Mouse (Mus musculus) liver, embryonic 14.5 days (tissue): ENCODE measurements around the gene Cdip1. TPM values are rescaled to one million over a fixed set of nuclear protein-coding genes. Genes with fewer than 3 reads are reported as not detected.

ENCODE experiments used
- ATAC-seq: fragments of 200-750 bp; cut with Nextera tagmentation; 2 replicates; pipeline ENCODE4 v1.8.0; 2017; ENCODE audit warnings: moderate number of reproducible peaks, mild to moderate bottlenecking, moderate library complexity; ENCODE audit not compliant: insufficient read depth
- DNase-seq, 3 experiments: peaks; one replicate each; pipeline ENCODE4 v3.0.0-alpha.2; 2012 to 2013; ENCODE audit warnings: low read depth in 3 of 3, low spot score in 3 of 3
- H3K27ac ChIP-seq: fragments of 300-500 bp; sonication (generic); 2 replicates; pipeline ENCODE4 v1.5.1; 2014; ENCODE audit warnings: moderate library complexity, mild to moderate bottlenecking, control low read depth, inconsistent platforms
- H3K27me3 ChIP-seq: fragments of 300-500 bp; sonication (generic); 2 replicates; pipeline ENCODE4 v1.6.1; 2014; ENCODE audit warnings: mild to moderate bottlenecking, low read length, moderate library complexity; ENCODE audit not compliant: control insufficient read depth, insufficient read depth
- H3K36me3 ChIP-seq: fragments of 300-500 bp; sonication (generic); replicated peaks from 2 replicates; pipeline ENCODE4 v1.6.1; 2014; ENCODE audit warnings: low read depth; ENCODE audit not compliant: control insufficient read depth, insufficient read depth
- H3K4me1 ChIP-seq, 2 experiments: fragments of 200-500 bp in 1 of 2; fragments of 300-500 bp in 1 of 2; sonication (generic) in 1 of 2; replicated peaks; 2 replicates each; pipeline ENCODE4 v1.6.1; 2012 to 2014; ENCODE audit warnings: antibody characterized with exemption in 1 of 2, inconsistent platforms in 1 of 2, low read length in 1 of 2; ENCODE audit not compliant: control insufficient read depth in 2 of 2, insufficient read depth in 2 of 2
- H3K4me2 ChIP-seq: fragments of 300-500 bp; sonication (generic); 2 replicates; pipeline ENCODE4 v1.6.1; 2014; ENCODE audit warnings: low read depth, mild to moderate bottlenecking, control low read depth, moderate library complexity
- H3K4me3 ChIP-seq, 2 experiments: fragments of 200-500 bp in 1 of 2; fragments of 300-500 bp in 1 of 2; sonication (generic) in 1 of 2; 2 replicates each; pipeline ENCODE4 v1.5.1; 2012 to 2014; ENCODE audit warnings: low read depth in 2 of 2, low read length in 2 of 2, mild to moderate bottlenecking in 2 of 2, control low read depth in 1 of 2, inconsistent platforms in 1 of 2, moderate library complexity in 1 of 2; ENCODE audit not compliant: insufficient read depth in 1 of 2
- H3K9ac ChIP-seq: fragments of 300-500 bp; sonication (generic); replicated peaks from 2 replicates; pipeline ENCODE4 v1.6.1; 2014; ENCODE audit warnings: mild to moderate bottlenecking, control low read depth, moderate library complexity
- H3K9me3 ChIP-seq: fragments of 300-500 bp; sonication (generic); 2 replicates; pipeline ENCODE4 v1.6.1; 2016; ENCODE audit warnings: low read length, mixed read lengths; ENCODE audit not compliant: control insufficient read depth
- CTCF ChIP-seq: IDR thresholded peaks from 2 replicates; pipeline ENCODE4 v1.5.1; 2016; ENCODE audit warnings: antibody characterized with exemption, low read depth, control low read depth
- EP300 ChIP-seq: IDR thresholded peaks from 2 replicates; pipeline ENCODE4 v1.6.1; 2016; ENCODE audit warnings: antibody characterized with exemption, low read depth
- WGBS: fragments of 180-500 bp; shearing (Covaris S2); extraction: QIAGEN DNeasy Blood & Tissue Kit; methylation state at CpG from one replicate; pipeline ENCODE4 v1.1.7; 2014; ENCODE audit not compliant: insufficient replicate concordance; 5-methylcytosine and 5-hydroxymethylcytosine counted together
- polyA plus RNA-seq, 2 experiments: library from polyadenylated mRNA; depleted of rRNA in 1 of 2; stranded (reverse) in 1 of 2; unstranded in 1 of 2; fragments of >200 nt; fragmentation: Nextera tagmentation in 1 of 2; extraction: Ambion mirVana in 1 of 2; gene quantifications; 2 replicates each; pipeline versions ENCODE4 v1.2.1 to v1.2.3; 2012 to 2014

Cdip1 gene
- polyA plus RNA-seq, 2 experiments, result 10.0 to 11.3 TPM

DNA sequence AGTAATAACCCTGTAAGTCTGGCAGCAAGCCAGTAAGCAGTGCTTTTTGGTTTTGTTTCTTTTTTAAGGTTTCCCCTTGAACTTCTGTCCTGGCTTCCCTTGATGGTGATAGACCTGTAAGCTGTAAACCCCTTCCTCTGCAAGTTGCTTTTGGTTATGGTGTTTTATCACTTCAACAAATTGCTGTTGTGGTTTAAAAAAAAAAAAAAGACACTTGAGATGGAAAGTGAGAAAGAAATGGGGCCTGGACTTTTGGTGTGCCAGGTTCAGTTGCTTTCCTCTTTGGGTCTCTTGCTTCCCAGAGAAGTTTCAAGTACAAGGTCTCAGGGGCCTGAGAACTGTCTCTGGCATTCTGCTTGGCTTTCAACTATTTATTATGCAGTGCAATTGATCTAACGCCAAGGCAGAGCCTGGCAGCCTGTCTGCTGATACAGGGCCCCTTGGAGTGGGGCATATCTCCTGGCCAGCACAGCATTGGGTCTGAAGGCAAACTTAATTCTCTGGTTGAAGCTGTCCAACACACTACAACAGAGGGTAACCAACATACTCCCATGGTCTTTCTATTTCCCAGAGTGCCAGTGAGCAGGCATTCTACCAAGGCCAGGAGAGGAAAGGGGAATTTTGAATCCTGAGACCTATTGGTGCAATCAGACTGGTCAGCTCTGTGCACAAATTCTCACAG is 16.7 kb downstream of the Cdip1 start:
- no peak overlapping the region for H3K9ac ChIP-seq
- H3K36me3 ChIP-seq, result peaks cover 2% of the 10 kb centered on the region; the same call in 1 of the 2 replicates
- H3K9me3 ChIP-seq, result no peaks in the 10 kb centered on the region
- TF ChIP-seq CTCF, result no peak
- TF ChIP-seq EP300, result no peak
- H3K4me3 ChIP-seq, result no peak overlapping the region
- no peaks in the 10 kb centered on the region; a peak in 1 of 4 replicates for H3K4me1 ChIP-seq
- DNase-seq (no peak), ATAC-seq (no peak)
- H3K4me2 ChIP-seq, result no peak overlapping the region
- H3K27ac ChIP-seq, result no peak overlapping the region
- 33% methylated on average over 1 of the region's 1 CpGs for whole genome bisulfite sequencing
- H3K27me3 ChIP-seq, result no peaks in the 10 kb centered on the region

DNA sequence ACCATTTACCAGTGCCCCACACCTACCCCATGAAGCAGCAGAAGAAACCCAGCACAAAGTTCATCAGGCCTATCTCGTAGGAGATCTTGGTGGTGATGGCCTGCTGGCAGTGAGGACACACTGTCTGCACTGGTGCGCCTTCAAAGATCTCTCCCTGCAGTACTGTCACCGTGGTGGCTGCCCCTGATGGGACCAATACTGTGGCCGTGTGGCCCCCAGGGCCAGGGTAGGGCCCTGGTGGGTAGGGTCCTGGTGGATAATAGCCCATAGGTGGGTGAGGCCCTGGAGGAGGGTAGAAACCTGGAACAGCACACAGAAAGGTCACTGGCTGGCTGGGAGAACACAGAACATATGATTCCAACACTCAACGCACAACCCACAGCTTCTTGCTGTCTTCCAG is 21.4 kb downstream of the Cdip1 start:
- TF ChIP-seq EP300 (no peak), CTCF (no peak)
- H3K9ac ChIP-seq, result no peak overlapping the region
- H3K4me2 ChIP-seq, result no peak overlapping the region
- no peak overlapping the region for H3K27ac ChIP-seq
- DNase-seq (no peak), ATAC-seq (no peak)
- no peaks in the 10 kb centered on the region for H3K9me3 ChIP-seq
- peaks cover 12% of the 10 kb centered on the region for H3K36me3 ChIP-seq
- H3K4me1 ChIP-seq, result no peaks in the 10 kb centered on the region; a peak in 1 of 4 replicates
- H3K4me3 ChIP-seq, result no peak overlapping the region
- WGBS, result 73% methylated on average over 5 of the region's 5 CpGs
- no peaks in the 10 kb centered on the region for H3K27me3 ChIP-seq

- Histone ChIP-seq H3K4me1 (no peaks in the 10 kb centered on the region), H3K27ac (no peak overlapping the region), H3K4me2 (no peak overlapping the region), H3K9me3 (no peaks in the 10 kb centered on the region), H3K27me3 (no peaks in the 10 kb centered on the region), H3K9ac (no peak overlapping the region), H3K36me3 (peaks cover 12% of the 10 kb centered on the region), H3K4me3 (no peak overlapping the region)
- DNase-seq (no peak), ATAC-seq (no peak)
- 65% methylated on average over 6 of the region's 6 CpGs for WGBS
- TF ChIP-seq CTCF (no peak), EP300 (no peak)
Measured at GRCm38 (mm10) chr16:4767012-4767790, 22.9 kb downstream of the Cdip1 start.

DNA sequence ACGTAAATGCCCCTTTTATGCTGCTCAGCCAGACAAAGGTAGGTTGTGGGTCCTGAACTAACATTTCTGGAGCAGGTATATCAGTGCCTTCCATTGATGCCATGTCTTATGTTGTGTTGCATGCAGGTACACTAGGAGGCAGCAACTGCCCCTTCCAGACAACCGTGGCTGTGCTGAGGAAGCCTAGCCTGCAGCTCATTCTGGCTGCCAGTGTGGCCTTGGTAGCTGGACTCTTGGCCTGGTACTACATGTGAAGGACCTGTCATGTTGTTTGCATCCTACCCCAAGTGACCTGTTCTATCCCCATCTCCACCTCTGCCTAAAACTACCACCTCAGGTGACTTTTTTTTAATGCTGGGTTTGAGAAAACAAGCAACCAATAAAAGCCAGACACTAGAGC is 24.2 kb downstream of the Cdip1 start:
- peaks cover 12% of the 10 kb centered on the region for H3K36me3 ChIP-seq
- no peaks in the 10 kb centered on the region for H3K27me3 ChIP-seq
- no peak overlapping the region for H3K9ac ChIP-seq
- H3K4me3 ChIP-seq, result no peak overlapping the region
- H3K27ac ChIP-seq, result no peak overlapping the region
- H3K4me2 ChIP-seq, result no peak overlapping the region
- TF ChIP-seq EP300 (no peak), CTCF (no peak)
- DNase-seq (no peak), ATAC-seq (no peak)
- 61% methylated on average over 2 of the region's 2 CpGs for WGBS
- H3K4me1 ChIP-seq, result no peaks in the 10 kb centered on the region
- H3K9me3 ChIP-seq, result no peaks in the 10 kb centered on the region

- Histone ChIP-seq H3K4me2 (no peak overlapping the region), H3K9me3 (no peaks in the 10 kb centered on the region), H3K27me3 (no peaks in the 10 kb centered on the region), H3K27ac (no peak overlapping the region), H3K4me1 (no peaks in the 10 kb centered on the region), H3K36me3 (peaks cover 10% of the 10 kb centered on the region), H3K4me3 (no peak overlapping the region), H3K9ac (no peak overlapping the region)
- TF ChIP-seq EP300 (no peak), CTCF (peak; percentile 67)
- no peak for ATAC-seq
- 30% methylated on average over 2 of the region's 2 CpGs for WGBS
- peak; percentile 14 to 20 (median 18) for DNase-seq
Measured at GRCm38 (mm10) chr16:4763276-4763675, 26.8 kb downstream of the Cdip1 start.
